ENCODE assay signal across 8 mouse cellular contexts in the genomic region with DNA sequence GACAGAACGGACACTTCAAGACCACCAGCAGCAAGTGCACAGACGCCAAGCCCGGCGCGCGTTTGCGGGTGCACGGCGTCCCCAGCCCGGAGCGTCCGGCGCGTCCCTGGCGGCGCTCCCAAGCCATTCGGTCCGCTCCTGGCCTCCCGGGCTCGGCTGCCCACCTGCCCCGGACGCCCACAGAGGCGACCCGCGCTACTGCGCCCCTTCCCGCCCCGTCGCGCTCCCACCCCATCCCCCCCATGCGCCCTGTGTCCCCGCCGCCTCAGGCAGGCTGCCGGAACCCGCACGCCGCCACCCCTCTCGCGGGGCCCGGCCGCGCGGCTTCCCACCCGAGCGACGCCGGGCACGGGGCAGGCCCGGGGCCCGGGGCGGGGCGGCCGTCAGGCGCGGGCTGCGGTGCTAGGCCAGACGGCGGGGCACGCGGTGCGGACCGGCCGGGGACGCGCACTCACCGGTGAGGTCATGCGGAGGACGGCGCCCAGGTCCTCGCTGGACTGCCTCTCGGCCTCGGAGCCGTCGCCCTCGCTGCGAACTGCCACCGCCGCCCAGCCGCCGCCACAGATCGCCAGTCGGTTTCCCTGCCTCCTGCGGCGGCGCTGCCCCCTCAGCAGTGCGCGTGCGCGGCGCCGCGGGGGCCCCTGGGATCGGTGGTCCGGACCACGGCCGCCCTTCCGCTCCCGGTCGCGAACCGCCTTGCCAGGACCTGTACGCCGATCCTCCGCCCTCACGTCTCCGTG. TPM values are rescaled to one million over a fixed set of nuclear protein-coding genes. Genes with fewer than 3 reads are reported as not detected.
DNase-seq lines count a peak whose midpoint lies in the region; ATAC-seq lines count a peak whose summit lies in the region.

No protein-coding gene starts in this region.

- H3K27me3 ChIP-seq in heart, embryonic 15.5 days: no peaks in the 10 kb centered on the region
- peaks cover 5% of the 10 kb centered on the region; the same call in 1 of the 2 replicates for H3K27me3 ChIP-seq in liver, embryonic 15.5 days
- no peaks in the 10 kb centered on the region for H3K27me3 ChIP-seq in neural tube, embryonic 11.5 days (ENCODE audit: control insufficient read depth, insufficient read depth, low read length)
- H3K27me3 ChIP-seq in stomach, embryonic 16.5 days (ENCODE audit: control insufficient read depth, insufficient read depth, low read length): no peaks in the 10 kb centered on the region

- peaks cover 13% of the 10 kb centered on the region for H3K4me1 ChIP-seq in heart, embryonic 15.5 days (replicated peaks)
- H3K4me1 ChIP-seq in liver, embryonic 15.5 days (replicated peaks): peaks cover 47% of the 10 kb centered on the region
- 0 out of 2 replicates have a peak, but pooled peaks cover 5% of the 10 kb centered on the region for H3K4me1 ChIP-seq in neural tube, embryonic 11.5 days (ENCODE audit: control insufficient read depth, insufficient read depth, low read length)
- peaks cover 13% of the 10 kb centered on the region for H3K4me1 ChIP-seq in stomach, embryonic 16.5 days (ENCODE audit: control insufficient read depth, insufficient read depth, low read length)

- WGBS in heart, embryonic 15.5 days: under 1% methylated on average over 100 of the region's 106 CpGs
- under 1% methylated on average over 93 of the region's 106 CpGs for WGBS in liver, embryonic 15.5 days (ENCODE audit: insufficient replicate concordance)
- WGBS in neural tube, embryonic 11.5 days: under 1% methylated on average over 68 of the region's 106 CpGs
- under 1% methylated on average over 105 of the region's 106 CpGs for WGBS in stomach, embryonic 16.5 days

- peak overlapping the region; percentile 97 for H3K27ac ChIP-seq in heart, embryonic 15.5 days
- peak overlapping the region; percentile 98 for H3K27ac ChIP-seq in liver, embryonic 15.5 days (replicated peaks)
- peak overlapping the region; percentile 95 for H3K27ac ChIP-seq in neural tube, embryonic 11.5 days (ENCODE audit: low read depth, low read length)
- peak overlapping the region; percentile 92 for H3K27ac ChIP-seq in stomach, embryonic 16.5 days (ENCODE audit: low read length)

- H3K4me2 ChIP-seq in heart, embryonic 15.5 days: peak overlapping the region; percentile 70
- peak overlapping the region; percentile 76 for H3K4me2 ChIP-seq in liver, embryonic 15.5 days
- H3K4me2 ChIP-seq in neural tube, embryonic 11.5 days (ENCODE audit: low read depth): peak overlapping the region; percentile 56
- peak overlapping the region; percentile 67 for H3K4me2 ChIP-seq in stomach, embryonic 16.5 days (ENCODE audit: low read depth, low read length)

- peak overlapping the region; percentile 91 for H3K9ac ChIP-seq in heart, embryonic 15.5 days
- peak overlapping the region; percentile 100 for H3K9ac ChIP-seq in liver, embryonic 15.5 days
- H3K9ac ChIP-seq in neural tube, embryonic 11.5 days (ENCODE audit: low read length): peak overlapping the region; percentile 91
- peak overlapping the region; percentile 97 for H3K9ac ChIP-seq in stomach, embryonic 16.5 days (ENCODE audit: low read length)

- peak; percentile 76 for DNase-seq in c-Kit-negative CD71-positive TER-119-positive erythroid progenitor cells, embryonic 14.5 days (ENCODE audit: low read depth, low spot score)
- DNase-seq in fibroblast of lung, adult 2 months (ENCODE audit: low read depth): peak; percentile 44
- DNase-seq in kidney, postnatal 25 days: peak; percentile 88 to 96
- peak; percentile 91 for DNase-seq in neural tube, embryonic 11.5 days (ENCODE audit: low spot score)

- no peaks in the 10 kb centered on the region for H3K9me3 ChIP-seq in heart, embryonic 15.5 days (replicated peaks)
- H3K9me3 ChIP-seq in liver, embryonic 15.5 days (replicated peaks): no peaks in the 10 kb centered on the region
- no peaks in the 10 kb centered on the region for H3K9me3 ChIP-seq in neural tube, embryonic 11.5 days (ENCODE audit: control insufficient read depth, low read length)
- no peaks in the 10 kb centered on the region for H3K9me3 ChIP-seq in stomach, embryonic 16.5 days (replicated peaks; ENCODE audit: control insufficient read depth, low read length)

- H3K4me3 ChIP-seq in heart, embryonic 15.5 days: peak overlapping the region; percentile 96
- peak overlapping the region; percentile 98 for H3K4me3 ChIP-seq in liver, embryonic 15.5 days (replicated peaks)
- H3K4me3 ChIP-seq in neural tube, embryonic 11.5 days (ENCODE audit: low read depth, low read length): peak overlapping the region; percentile 98
- H3K4me3 ChIP-seq in stomach, embryonic 16.5 days (replicated peaks; ENCODE audit: low read length): peak overlapping the region; percentile 87

- no peaks in the 10 kb centered on the region for H3K36me3 ChIP-seq in heart, embryonic 15.5 days
- H3K36me3 ChIP-seq in liver, embryonic 15.5 days (replicated peaks): peaks cover 4% of the 10 kb centered on the region; the same call in 1 of the 2 replicates
- no peaks in the 10 kb centered on the region for H3K36me3 ChIP-seq in neural tube, embryonic 11.5 days (ENCODE audit: control insufficient read depth, insufficient read depth, low read length)
- H3K36me3 ChIP-seq in stomach, embryonic 16.5 days (ENCODE audit: control insufficient read depth, insufficient read depth, low read length): no peaks in the 10 kb centered on the region

- ATAC-seq in CD4-positive, CD25-positive, alpha-beta regulatory T cell, adult 4 months: peak; percentile 75
- ATAC-seq in heart, embryonic 15.5 days (replicated peaks; ENCODE audit: insufficient number of reproducible peaks, insufficient read depth, low FRiP score, low read depth): peak; percentile 96
- ATAC-seq in liver, embryonic 15.5 days (ENCODE audit: insufficient read depth): peak; percentile 93
- peak; percentile 92 for ATAC-seq in neural tube, embryonic 11.5 days (ENCODE audit: insufficient read depth, low FRiP score, low TSS enrichment)
- peak; percentile 96 for ATAC-seq in stomach, embryonic 16.5 days (ENCODE audit: insufficient read depth, low FRiP score)

RNA-seq across cellular contexts. Expression of a gene that starts 1.1 kb away (rescaled TPM):
- polyA plus RNA-seq in CD4-positive, CD25-positive, alpha-beta regulatory T cell, adult 4 months (2017; shearing (Covaris generic)): 10 to 100 TPM; 53.4 to 55.7 TPM
- 60.7 and 66.0 TPM in 2 replicates for polyA plus RNA-seq in heart, embryonic 15.5 days (2015; fragmentation: Nextera tagmentation; extraction: Ambion mirVana)
- 79.9 and 89.4 TPM in 2 replicates for polyA plus RNA-seq in liver, embryonic 15.5 days (2015; fragmentation: Nextera tagmentation; extraction: Ambion mirVana)
- polyA plus RNA-seq in neural tube, embryonic 11.5 days (2014; fragmentation: Nextera tagmentation; extraction: Ambion mirVana): 112 and 125 TPM in 2 replicates
- 73.4 and 81.4 TPM in 2 replicates for polyA plus RNA-seq in stomach, embryonic 16.5 days (2015; fragmentation: Nextera tagmentation; extraction: Ambion mirVana)

RNA-seq across cellular contexts. Expression of a gene that starts 17.8 kb away (rescaled TPM):
- 100 to 1,000 TPM; 536 to 586 TPM for polyA plus RNA-seq in CD4-positive, CD25-positive, alpha-beta regulatory T cell, adult 4 months (2017; shearing (Covaris generic))
- polyA plus RNA-seq in heart, embryonic 15.5 days (2015; fragmentation: Nextera tagmentation; extraction: Ambion mirVana): 633 and 641 TPM in 2 replicates
- 509 TPM in 2 replicates for polyA plus RNA-seq in liver, embryonic 15.5 days (2015; fragmentation: Nextera tagmentation; extraction: Ambion mirVana)
- 895 and 931 TPM in 2 replicates for polyA plus RNA-seq in neural tube, embryonic 11.5 days (2014; fragmentation: Nextera tagmentation; extraction: Ambion mirVana)
- polyA plus RNA-seq in stomach, embryonic 16.5 days (2015; fragmentation: Nextera tagmentation; extraction: Ambion mirVana): 941 and 997 TPM in 2 replicates

RNA-seq across cellular contexts. Expression of a gene that starts 45.7 kb away (rescaled TPM):
- polyA plus RNA-seq in CD4-positive, CD25-positive, alpha-beta regulatory T cell, adult 4 months (2017; shearing (Covaris generic)): 10 to 100 TPM; 49.8 to 60.5 TPM
- 22.2 and 24.3 TPM in 2 replicates for polyA plus RNA-seq in heart, embryonic 15.5 days (2015; fragmentation: Nextera tagmentation; extraction: Ambion mirVana)
- polyA plus RNA-seq in liver, embryonic 15.5 days (2015; fragmentation: Nextera tagmentation; extraction: Ambion mirVana): 20.1 and 22.3 TPM in 2 replicates
- polyA plus RNA-seq in neural tube, embryonic 11.5 days (2014; fragmentation: Nextera tagmentation; extraction: Ambion mirVana): 27.6 and 34.2 TPM in 2 replicates
- polyA plus RNA-seq in stomach, embryonic 16.5 days (2015; fragmentation: Nextera tagmentation; extraction: Ambion mirVana): 33.4 and 40.6 TPM in 2 replicates

Comparison
In these comparisons a context has a peak if more than half of its experiments do, and no peak if none do; other contexts are left out.
1. Peak in every context shown above with its lines: DNase-seq, ATAC-seq, H3K4me3 ChIP-seq and H3K27ac ChIP-seq.